Mouse (Mus musculus) T-helper 17 cell (primary cell): Measurements from ENCODE around the gene Slc17a3.

ENCODE experiments used
- in situ Hi-C, 2 experiments: fragments of 300-600 bp; cut with MboI, MseI; formaldehyde crosslinking; loops; 1 replicate in 1 of 2; 2 replicates in 1 of 2; pipeline ENCODE4 v1.15.1; 2025; ENCODE audit warnings: high pct_unique_total_duplicates in 2 of 2

The Slc17a3 gene

DNA sequence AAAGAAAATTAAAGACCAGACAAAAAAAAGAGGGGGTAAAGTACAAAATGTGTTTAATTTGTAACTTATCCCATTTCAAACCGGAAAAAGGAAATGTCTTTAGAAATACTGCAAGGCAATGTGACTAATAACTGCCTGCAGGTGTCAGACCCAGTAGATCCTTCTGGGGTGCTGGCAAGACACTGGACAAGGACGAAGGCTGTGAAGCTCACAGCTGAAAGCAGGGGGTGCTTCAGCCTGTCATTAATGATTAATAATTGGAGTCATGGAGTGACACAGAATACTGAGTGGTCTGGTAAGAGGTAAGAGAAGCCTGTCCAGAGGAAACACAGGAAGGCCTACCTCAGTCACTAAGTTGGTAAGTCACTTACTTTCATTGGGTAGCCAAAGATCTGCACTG lies at the start of gene Slc17a3:
Gene Slc17a3 (plus strand): TSS at position 127 of the 400 bp plus-strand sequence.
- in situ Hi-C loops: no loop called here

DNA sequence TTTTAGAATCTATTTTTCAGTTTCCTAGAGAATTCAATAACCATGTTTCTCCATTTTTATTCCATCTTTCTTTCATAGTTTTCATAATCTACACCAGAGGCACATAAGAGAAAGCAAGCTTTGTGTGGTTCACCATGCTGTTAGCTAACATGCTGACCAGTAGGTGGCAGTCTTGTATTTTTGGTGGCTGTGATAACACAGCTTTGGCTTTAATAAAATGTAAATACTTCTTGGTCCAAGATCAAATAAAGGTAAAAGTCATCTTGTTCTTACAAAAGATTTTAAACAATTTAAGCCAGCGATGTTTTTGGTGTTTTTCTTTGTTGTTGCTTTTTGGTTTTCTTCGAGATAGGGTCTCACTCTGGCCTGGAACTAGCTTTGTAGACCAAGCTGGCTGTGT lies 46.7 kb upstream of the Slc17a3 start:
- in situ Hi-C loops: loop anchor here in 1 of 2 experiments (10.0 kb wide), 1 partner anchor 502 kb away; no protein-coding TSS in a partner anchor

DNA sequence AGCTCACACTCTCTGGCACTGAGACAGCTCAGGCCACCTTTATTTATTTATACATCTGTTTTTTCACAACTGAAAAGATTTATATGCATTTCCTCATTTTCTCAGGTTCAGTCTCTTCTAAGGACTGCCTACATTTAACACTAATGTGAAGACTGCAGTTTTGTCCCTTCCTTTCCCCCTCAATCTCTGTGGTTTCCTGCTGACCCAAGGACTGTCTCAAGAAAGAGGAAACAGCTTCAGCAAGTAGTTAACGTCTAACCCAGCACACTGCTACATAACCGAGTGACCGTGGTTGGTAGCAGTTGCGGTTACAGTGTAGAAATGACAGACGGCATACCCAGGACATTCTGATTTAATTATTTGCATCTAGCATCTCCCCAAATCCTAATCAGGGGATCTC lies 39.8 kb upstream of the Slc17a3 start:
- in situ Hi-C loops: loop anchor here in 1 of 2 experiments (10.0 kb wide), 1 partner anchor 495 kb away; no protein-coding TSS in a partner anchor

DNA sequence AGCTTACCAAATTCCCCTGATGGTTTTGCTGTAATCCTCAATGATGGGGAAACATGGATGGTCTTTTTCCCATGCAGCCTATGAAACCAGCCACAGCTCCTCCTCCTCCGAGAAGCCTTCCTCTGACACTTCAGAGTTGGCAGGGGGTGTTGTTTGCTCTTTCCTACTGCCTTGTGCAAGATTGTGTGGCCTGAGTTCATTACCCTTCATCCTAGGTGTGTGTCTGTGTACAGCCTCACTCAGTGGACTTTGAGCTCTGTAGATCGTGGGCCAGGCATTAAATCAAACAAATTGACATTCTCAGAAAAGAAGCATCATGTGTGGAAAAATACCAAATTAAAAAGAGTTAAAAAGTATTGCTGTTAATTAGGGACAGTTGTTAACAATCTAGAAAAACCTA lies 34.7 kb upstream of the Slc17a3 start:
- in situ Hi-C loops: loop anchor here in 1 of 2 experiments (10.0 kb wide), 1 partner anchor 470 kb away; no protein-coding TSS in a partner anchor

DNA sequence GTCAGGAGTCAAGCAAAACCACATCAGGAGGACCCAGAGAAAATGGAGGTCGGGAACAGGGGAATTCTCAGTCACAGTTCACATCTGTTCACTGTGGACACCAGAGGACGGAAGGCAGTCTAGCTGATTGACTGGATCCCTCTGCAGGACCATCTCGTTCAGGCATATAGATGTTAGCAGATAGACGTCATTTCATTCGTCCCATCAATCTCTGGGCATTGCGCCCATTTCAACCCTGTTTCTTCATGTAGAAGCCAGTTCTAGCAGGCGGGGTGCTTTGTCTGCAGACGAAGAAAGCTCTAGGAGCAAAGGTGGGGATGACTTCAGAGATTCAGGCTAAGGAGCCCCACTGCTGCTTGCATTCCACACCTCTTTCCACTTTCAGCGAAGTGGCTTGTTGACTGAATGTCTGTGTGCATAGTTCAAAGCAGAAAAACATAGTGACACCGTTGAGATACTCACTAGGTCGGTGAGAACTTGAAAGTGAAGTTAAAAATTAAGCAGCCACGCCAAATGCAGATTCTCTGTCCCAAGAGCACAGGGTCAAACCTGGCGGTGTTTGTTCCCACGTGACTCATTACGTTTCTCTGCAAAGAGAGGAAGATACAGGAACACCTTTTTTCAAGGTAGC lies 32.7 kb upstream of the Slc17a3 start, which contains the start of gene Slc17a2:
Gene Slc17a2 (plus strand): TSS at position 572 of the 631 bp plus-strand sequence.
- in situ Hi-C loops: loop anchor here in 1 of 2 experiments (10.0 kb wide), 1 partner anchor 468 kb away; no protein-coding TSS in a partner anchor

DNA sequence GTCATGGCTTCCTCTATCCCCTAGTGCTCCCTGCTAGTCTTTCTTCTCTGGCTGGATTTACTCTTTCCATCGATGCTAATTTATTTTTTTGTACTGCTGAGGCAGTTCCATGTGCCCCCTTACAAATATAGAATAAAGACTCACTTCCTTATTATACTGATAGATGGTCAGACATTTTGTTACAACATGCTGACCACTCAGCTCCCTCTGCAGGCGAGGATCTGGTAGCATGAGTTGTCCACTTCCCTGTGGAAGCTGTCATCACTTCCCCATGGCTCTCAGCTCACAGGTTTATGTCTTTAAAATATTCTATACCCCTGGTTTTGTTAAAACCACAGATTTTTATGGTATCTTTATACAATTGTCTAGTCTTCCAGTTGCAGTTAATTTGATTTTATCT lies 23.1 kb upstream of the Slc17a3 start:
- in situ Hi-C loops: no loop called here

DNA sequence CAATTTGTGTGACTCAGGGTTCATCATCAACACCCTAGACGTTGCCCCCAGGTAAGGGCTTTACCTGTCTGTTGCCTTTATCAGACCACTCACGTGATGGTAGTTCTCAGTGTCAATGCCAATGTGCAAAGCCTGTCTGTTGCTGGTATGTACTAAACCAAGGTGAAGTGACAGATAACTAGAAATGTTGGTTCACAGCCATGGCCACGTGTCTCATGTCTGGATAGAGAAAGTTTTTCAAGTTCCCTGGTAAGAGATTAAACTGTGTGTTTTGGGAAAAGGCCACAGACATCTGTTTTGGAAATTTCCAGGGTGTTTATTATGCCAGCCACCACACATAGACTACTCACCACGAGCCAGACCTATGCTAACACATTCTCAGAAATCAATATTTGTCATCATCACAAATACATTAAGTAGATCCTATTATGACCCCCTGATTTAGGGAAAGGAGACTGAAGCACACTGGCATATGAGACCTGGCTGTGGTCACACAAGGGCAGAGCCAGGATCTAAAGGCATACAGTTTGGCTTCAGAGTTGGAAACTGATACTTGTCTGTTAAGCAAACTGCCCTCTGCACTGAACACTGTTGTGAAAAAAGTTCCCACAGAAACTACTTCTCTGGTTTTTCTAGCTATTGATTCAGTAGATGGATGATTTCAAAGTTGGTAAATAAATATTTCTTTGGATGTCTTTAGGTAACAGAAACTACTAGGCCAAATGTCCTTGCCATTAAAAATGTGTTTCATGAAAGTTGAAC lies 18.9 kb upstream of the Slc17a3 start:
- in situ Hi-C loops: no loop called here

DNA sequence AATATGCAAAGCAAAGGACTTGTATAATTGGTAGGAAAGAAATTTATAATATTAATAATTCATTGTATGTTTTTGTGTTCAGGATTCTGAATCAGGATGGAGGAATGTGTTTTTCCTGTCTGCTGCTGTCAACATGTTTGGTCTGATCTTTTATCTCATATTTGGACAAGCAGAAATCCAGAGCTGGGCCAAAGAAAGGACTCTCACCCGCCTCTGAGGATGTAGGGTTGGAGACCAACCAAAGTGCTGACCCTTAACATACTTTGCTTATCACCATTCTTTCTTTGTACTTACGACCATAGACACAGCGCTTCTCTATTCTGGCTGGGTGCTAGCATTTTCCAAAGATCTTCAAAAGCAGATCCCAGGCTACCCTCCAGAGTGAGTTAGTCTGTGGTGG lies 17.0 kb upstream of the Slc17a3 start:
- in situ Hi-C loops: no loop called here

DNA sequence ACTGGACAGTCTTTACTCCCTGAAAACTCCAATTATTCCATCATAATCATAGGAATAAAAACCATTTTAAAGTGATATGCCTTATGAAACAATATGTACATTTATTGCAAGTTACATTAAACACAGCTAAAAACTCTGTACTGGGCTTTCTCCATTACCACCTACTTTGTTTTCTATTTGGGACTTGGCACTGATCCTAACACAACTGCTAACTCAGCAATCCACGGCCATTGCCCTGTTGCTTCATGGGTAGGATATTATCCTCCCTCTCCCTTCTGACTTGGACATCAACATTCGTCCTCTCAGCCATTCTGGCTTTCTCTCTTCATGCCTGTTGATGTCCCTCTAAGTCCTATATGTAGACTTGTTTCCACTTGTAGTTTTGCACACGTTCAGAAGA lies 12.6 kb upstream of the Slc17a3 start:
- in situ Hi-C loops: no loop called here

DNA sequence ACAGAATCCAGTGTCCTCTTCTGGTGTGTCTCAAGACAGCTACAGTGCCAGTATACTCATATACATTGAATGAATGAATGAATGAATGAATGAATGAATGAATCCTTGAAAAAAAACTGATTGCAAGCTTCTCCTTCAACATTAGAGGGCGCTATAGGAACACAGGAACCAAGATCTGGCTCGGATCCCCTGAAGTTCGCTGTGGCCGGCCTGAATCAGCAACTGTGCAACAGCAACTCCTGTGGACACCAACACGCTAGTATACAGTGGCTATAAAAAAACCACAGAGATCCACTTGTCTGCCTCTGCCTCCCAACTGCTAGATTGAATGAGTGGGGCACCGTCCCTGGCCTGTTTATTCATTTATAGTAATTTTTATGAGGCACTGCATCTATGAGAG lies 6.2 kb upstream of the Slc17a3 start:
- in situ Hi-C loops: no loop called here

DNA sequence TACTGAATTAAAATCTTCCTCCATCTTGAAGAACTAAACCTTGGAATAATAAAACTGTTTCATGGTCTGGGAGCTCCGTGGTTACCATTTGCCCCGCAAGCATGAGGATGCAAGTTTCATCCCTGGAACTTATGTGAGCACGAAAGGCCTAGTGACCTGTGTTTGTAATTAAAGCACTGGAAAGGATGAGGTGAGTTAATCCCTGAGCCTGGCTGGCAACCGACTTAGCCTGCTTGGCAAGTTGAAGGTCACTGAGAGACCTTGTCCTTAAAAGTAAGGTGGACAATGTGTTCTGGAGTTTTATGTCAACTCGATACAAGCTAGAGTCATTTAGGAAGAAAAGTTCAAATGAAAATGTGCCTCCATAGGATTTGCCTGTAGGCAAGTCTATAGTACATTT lies 4.4 kb upstream of the Slc17a3 start:
- in situ Hi-C loops: no loop called here

DNA sequence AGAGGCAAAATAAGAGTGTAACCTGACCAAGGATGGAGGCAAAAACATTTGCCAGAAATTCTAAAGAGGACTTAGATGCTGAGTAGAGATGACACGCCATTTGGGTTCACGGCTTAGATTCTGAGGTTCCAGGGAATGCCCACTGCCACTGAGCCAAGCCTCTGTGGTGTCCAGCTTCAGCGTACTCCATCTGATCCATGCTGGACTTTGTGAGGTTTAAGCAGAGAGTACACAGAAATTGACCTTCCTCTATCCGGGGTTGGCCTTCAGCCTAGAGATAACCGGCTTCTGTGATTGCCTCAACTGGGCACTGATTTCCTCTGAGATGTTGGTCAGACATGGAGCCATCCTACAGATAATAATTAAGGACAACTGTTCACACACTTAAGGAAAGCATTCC lies 2.6 kb upstream of the Slc17a3 start:
- in situ Hi-C loops: no loop called here

DNA sequence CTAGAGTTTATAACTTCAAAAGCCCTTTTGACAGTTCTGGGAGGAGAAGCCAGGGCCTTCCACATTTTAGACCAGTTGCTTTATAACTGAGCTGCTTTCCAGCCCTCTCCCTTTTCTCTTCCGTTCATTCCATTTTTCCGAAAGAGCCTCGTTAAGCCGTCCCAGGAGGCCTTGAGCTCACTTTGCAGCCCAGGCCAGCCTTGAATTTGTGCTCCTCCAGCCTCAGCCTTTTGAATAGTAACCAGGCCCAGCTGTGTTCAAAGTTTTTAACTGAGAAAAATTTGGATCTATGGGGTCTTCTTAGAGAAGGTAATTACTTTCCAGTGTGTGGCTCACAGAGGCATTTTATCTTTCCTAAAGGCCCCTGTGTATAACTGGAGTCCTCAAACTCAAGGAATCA lies 6.6 kb downstream of the Slc17a3 start:
- in situ Hi-C loops: no loop called here

DNA sequence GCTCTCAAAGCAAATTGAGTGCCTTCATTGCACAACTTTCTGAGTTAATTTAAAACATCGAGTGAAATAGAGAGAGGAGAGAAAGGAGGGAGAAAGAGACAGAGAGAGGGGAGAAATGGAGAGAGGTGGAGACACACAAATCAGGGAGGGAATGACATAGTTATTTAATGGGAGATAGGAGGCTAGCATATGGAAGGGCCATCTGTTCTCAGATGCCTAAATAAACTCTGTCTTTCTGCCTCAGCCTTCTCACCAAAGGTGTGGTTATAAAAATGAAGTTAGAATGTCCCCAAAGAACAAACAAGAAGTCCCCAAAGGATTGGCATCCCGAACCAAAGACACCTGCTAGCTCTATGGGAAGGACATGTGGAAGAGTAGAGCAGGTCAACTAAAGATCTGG lies 10.1 kb downstream of the Slc17a3 start:
- in situ Hi-C loops: no loop called here

DNA sequence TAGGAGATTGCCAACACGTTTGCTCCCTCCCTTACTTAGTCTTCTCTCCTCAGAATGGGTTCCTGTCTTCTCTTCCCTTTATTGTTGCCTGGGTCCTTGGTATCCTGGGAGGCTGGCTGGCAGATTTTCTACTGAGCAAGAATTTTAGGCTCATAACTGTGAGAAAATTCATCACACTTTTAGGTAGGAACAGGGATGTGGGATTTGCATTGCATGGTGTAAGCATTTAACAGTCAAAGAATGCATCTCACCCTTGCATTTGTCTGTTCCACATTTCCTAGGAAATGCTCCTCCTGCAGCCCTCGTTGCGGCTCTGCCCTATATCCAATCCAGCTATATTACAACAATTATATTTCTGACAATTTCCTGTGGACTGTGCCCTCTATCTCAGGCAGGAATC lies 17.2 kb downstream of the Slc17a3 start:
- in situ Hi-C loops: no loop called here

DNA sequence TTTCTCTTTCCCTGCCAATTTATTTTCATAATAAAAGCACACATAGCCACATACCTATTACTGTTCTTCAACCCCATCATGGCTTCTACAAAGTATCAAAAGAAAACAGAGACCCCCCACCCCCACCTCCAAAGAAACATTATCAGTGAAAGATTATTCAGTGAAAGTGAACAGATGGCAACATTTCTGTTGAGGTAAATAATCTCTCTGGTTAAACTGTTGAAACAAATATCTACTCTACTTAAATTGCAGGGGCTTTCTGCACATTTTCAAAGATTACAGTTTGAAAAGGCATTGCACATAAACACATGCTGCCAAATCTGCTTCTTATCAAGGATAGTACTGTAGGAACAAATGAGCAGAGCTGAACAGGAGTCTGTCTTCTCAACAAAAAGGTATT lies 22.6 kb downstream of the Slc17a3 start:
- in situ Hi-C loops: no loop called here

DNA sequence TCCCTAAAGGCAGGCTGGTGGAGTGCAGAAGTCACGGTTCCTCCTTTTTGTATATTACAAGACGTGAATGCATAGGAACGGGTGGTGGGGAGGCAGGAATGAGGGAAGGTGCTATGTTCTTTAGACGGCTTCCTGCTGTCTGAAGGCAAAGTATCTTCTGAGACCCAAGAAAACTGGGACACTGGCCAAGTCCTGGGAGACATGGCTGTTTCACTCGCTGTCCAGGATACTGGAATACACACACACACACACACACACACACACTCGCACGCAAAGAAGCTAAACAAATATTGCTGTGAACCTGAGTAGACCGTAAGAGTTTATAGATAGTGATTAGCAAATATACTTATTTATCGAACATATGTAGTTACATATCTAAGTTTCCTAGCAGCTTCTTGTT lies 25.5 kb downstream of the Slc17a3 start:
- in situ Hi-C loops: no loop called here

DNA sequence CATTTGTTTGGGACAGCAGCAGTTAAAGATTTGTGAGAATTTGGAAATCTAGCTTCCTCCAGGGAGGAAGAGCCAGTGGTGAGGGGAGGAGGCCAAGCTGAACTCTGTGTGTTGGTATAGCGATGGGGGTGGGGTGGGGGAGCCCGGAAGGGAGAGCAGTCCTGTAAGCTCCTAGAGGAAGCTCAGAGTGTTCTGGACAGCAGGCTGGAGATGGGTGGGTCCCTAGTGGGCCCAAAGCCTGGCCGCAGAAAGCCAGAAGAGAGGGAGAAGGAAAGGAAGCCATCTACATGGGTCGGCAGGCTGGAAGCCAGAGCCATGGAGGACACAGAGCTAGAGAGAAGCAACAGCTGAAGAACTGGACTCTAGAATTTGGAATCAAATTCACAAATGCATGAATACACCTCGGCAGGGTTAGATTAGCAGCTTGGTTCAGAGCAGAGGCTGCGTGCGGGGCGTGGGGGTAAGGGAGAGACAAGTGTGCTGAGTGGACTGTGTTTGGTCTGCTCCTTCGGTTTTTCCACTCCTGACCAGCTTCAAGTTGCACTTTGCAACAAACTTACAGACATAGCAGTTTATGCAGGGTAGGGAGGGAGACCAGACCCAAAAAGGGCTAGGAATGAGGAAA lies 27.0 kb downstream of the Slc17a3 start:
- in situ Hi-C loops: no loop called here

DNA sequence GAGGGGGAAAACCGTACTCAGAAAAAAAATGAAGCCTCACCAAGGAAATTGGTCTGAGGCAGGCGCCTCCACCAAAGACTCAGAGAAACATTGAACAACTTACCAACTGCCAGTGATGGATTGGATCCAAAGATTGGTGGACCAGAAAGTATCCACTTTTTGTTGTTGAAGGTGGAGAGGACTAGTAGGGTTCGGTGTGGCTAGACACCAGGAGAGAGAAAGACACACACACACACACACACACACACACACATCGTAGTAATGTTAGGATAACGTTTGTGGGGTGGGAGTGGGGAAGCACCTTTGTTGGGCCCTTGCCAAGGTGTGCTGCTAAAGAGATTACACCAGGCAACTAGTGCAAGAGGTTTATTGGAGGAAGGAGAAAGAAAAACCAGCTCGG lies 27.8 kb downstream of the Slc17a3 start:
- in situ Hi-C loops: no loop called here

DNA sequence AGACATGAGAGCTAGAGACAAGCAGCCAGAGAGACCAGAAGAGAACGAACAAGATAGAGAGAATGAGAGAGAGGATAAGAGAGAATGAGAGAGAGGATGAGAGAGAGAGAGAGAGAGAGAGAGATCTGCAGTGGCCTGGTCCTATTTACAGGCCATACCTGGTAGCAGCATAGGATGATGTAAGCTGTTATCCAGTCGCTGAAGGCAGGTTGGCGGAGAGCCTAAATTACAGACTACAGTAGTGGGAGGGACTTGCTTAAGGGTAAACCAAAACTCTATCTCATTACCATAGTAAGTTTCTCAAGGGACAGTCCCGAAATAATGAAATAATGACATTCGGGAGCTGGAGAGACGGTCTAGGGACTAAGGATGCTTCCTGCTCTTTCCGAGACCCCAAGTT lies 28.2 kb downstream of the Slc17a3 start, which contains the start of gene Slc17a1:
Gene Slc17a1 (plus strand): TSS at position 346 of the 400 bp plus-strand sequence.
- in situ Hi-C loops: no loop called here

DNA sequence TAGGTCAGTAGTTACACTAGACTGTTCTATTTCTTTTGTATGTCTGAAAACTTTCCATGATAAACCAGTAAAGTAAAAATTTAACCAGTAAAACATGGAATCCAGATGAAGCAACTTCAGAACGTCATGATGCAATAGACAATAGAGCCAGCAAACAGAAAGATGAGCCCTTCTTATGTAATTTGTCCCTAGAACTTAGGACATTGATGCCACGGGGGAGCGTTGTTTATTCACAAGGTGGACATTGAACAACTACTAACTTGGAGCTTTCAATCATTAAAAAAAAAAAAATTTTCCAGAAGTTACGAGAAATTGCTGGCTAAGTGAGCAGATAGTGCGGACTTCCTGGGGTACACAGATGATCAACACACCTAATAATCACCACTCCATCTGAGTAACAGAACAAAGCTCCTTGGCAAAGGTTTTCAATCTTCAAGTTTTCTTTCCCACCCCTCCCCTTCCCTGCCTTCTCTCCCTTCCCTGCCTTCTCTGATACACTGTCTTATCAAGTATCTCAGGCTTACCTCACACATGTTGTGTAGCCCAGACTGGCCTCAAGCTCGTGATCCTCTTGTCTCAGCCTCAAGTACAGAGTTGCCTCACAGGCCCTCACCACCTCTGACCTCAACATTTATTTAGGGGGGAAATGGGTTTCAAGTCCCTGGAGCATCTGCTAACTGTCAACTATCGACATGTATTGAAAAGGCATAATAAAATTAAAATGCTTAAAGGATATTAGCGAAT lies 29.7 kb downstream of the Slc17a3 start:
- in situ Hi-C loops: no loop called here

DNA sequence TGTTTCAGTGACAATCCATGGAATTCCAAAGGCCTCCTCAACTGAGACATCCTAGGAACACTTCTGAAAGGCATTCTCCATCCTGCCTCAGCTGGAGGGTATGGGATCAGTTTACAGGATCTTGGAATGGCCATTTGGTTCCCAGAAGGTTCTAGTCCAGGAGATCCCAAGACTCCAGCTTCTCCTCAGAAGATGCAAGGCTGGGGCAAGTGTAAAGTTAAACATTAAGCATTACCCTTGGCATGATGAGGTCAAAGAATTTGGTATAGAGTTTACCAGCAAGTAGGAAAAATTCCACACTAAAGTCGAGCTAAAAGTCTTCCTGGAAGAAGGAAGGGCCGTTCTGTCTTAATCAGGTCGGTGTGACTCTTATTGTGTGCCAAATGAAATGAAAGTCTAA lies 30.8 kb downstream of the Slc17a3 start:
- in situ Hi-C loops: no loop called here
